Mouse (Mus musculus): ENCODE data around the gene Sav1.

DNA sequence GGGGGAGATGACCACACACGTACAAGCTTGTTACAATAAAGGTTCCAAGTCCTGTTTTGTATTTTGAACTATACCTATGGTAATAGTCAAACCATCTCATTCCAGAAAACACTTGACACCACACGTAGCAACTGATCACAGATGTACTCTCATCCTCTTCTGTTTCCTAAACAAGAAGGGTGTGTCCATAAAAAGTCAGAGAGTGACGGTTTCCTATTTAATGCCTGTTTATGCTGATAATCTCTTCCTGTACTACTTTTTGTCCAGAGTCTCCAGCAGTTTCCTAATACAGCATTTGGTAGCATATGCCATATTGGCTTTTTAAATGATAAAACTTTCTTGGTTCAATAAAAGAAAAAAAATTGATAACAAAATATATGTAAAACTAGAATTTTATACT is 21.2 kb downstream of the Sav1 start:
- no peak for TF ChIP-seq POLR2A (IDR thresholded peaks at IDR 0.05; ENCODE audit: control insufficient read depth in 1 of 2, insufficient read depth in 1 of 2, low read depth in 1 of 2, low read length in 2 of 2, poor library complexity in 1 of 2)
- TF ChIP-seq ZKSCAN1 (IDR thresholded peaks at IDR 0.05; ENCODE audit: low read depth, low read length) = no peak
